Mouse (Mus musculus): ENCODE data around the gene Cptp. TPM values are rescaled to one million over a fixed set of nuclear protein-coding genes. Genes with fewer than 3 reads are reported as not detected.
A peak's percentile ranks its signal among the peaks of the same experiment; 100 is the strongest.

Gene Cptp
- polyA plus RNA-seq, 1 experiment from 2014 or later = 22.7 TPM

DNA sequence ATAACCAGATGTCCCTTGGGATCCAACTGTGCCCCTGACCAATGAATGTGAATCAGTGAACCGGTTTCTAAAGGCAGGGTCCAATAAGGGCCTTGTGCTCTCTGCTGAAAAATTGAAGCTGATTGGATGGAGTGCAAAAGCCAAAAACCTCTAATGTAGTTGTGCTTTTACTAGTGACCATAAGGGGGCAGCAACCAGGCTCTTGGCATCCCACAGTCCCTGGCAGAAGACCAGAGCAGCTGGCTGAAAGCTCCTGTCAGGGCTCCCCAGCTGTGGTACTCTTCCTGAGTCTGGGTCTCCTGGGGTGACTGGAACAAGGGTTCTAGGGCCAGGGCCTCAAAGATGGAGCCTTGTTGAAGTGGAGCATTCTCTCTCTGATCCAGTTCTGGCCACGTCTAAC lies 35.4 kb downstream of the Cptp start:
- H3K36me3 ChIP-seq (ENCODE audit: control insufficient read depth, insufficient read depth, low read length) = no peaks in the 10 kb centered on the region; the same call in 1 of the 2 replicates
- peak; percentile 48; the same call in 1 of the 2 replicates for ATAC-seq (ENCODE audit: low FRiP score)
- H3K27ac ChIP-seq (ENCODE audit: low read depth, low read length) = 0 out of 2 replicates have a peak overlapping the region, but pooled peaks have one; percentile 17
- H3K27me3 ChIP-seq (ENCODE audit: control insufficient read depth, insufficient read depth, low read length) = no peaks in the 10 kb centered on the region
- H3K9me3 ChIP-seq (ENCODE audit: control insufficient read depth, low read length) = no peaks in the 10 kb centered on the region
- peaks cover 4% of the 10 kb centered on the region; the same call in 1 of the 2 replicates for H3K4me1 ChIP-seq (replicated peaks; ENCODE audit: control insufficient read depth, insufficient read depth, low read length)
- H3K9ac ChIP-seq (ENCODE audit: low read depth, low read length) = no peak overlapping the region
- WGBS = 45% methylated on average over 2 of the region's 2 CpGs
- peak; percentile 79 for DNase-seq (ENCODE audit: low spot score)
- no peak overlapping the region for H3K4me3 ChIP-seq (ENCODE audit: low read depth, low read length)
- H3K4me2 ChIP-seq (replicated peaks; ENCODE audit: low read depth, low read length) = no peak overlapping the region

DNA sequence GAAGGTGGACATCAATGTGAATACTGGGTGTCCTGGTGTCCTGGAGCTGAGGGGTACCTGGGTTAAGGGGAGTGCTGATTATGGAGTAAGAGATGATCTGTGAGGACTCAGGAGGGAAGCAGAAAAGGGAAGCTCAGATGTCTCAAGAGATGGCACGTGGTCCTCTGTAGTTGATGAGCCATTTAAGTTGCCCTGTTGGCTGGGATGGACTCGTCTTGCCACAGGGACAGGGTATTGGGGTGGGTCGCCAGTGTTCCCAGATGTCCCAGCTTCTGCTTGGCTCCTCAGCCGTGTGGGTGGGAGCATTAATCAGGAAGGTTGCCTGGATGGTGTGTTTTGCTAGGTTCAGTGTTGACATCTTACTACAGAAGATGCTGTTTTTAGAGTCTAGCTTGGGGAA lies 36.0 kb downstream of the Cptp start:
- 87% methylated on average over 4 of the region's 4 CpGs for WGBS
- H3K4me3 ChIP-seq (ENCODE audit: low read depth, low read length) = no peak overlapping the region
- no peaks in the 10 kb centered on the region; the same call in 1 of the 2 replicates for H3K36me3 ChIP-seq (ENCODE audit: control insufficient read depth, insufficient read depth, low read length)
- no peak overlapping the region for H3K9ac ChIP-seq (ENCODE audit: low read depth, low read length)
- no peaks in the 10 kb centered on the region for H3K9me3 ChIP-seq (ENCODE audit: control insufficient read depth, low read length)
- H3K4me1 ChIP-seq (replicated peaks; ENCODE audit: control insufficient read depth, insufficient read depth, low read length) = peaks cover 4% of the 10 kb centered on the region; the same call in 1 of the 2 replicates
- H3K27ac ChIP-seq (ENCODE audit: low read depth, low read length) = no peak overlapping the region
- no peaks in the 10 kb centered on the region for H3K27me3 ChIP-seq (ENCODE audit: control insufficient read depth, insufficient read depth, low read length)
- DNase-seq (ENCODE audit: low spot score) (no peak), ATAC-seq (ENCODE audit: low FRiP score) (no peak)
- H3K4me2 ChIP-seq (replicated peaks; ENCODE audit: low read depth, low read length) = no peak overlapping the region

DNA sequence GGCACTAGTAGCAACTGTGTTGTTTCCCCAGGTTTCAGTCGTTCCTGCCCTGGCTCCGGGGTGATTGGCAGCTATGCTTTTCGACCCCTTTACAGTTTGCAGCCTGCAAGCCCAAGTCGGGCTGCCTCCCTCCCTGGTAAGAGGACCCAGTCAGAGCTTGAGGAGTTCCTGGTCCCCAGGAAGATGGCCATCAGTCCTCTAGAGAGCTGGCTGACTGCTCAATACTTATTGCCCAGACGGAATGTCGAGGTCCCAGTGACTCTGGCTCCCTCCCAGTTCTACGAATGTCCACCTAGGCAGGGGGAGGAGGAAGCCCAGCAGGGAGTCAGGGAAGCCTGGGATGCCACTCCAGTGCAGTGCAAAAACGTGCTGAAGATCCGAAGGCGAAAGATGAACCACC lies 36.9 kb downstream of the Cptp start:
- H3K27me3 ChIP-seq (ENCODE audit: control insufficient read depth, insufficient read depth, low read length) = no peaks in the 10 kb centered on the region
- 58% methylated on average over 10 of the region's 10 CpGs for WGBS
- no peaks in the 10 kb centered on the region for H3K9me3 ChIP-seq (ENCODE audit: control insufficient read depth, low read length)
- peaks cover 4% of the 10 kb centered on the region; the same call in 1 of the 2 replicates for H3K4me1 ChIP-seq (replicated peaks; ENCODE audit: control insufficient read depth, insufficient read depth, low read length)
- peak overlapping the region; percentile 90 for H3K9ac ChIP-seq (ENCODE audit: low read depth, low read length)
- no peak for DNase-seq (ENCODE audit: low spot score)
- H3K4me3 ChIP-seq (ENCODE audit: low read depth, low read length) = peak overlapping the region; percentile 90
- no peak for ATAC-seq (ENCODE audit: low FRiP score)
- H3K27ac ChIP-seq (ENCODE audit: low read depth, low read length) = no peak overlapping the region
- no peaks in the 10 kb centered on the region; the same call in 1 of the 2 replicates for H3K36me3 ChIP-seq (ENCODE audit: control insufficient read depth, insufficient read depth, low read length)
- peak overlapping the region; percentile 97 for H3K4me2 ChIP-seq (replicated peaks; ENCODE audit: low read depth, low read length)

DNA sequence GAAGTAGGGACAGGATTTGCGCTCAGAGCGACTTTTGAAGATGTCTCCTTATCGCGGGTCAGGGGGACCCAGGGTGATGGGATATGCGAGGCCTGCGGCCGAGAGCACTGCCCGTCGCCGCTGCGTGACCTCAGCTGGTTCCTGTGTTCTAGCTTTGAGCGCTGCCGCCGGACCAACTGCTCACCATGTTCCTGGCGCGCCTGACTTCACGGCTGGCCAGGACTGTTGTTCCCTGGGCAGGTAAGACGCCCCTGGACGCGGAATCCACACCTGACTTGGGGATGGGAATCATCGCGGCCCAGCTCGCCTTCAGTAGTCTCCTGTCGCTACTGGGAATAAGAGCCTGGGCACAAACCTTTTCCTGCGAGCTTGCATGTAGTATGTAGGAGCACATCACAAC lies 37.4 kb downstream of the Cptp start:
- peaks cover 4% of the 10 kb centered on the region; the same call in 1 of the 2 replicates for H3K4me1 ChIP-seq (replicated peaks; ENCODE audit: control insufficient read depth, insufficient read depth, low read length)
- H3K9ac ChIP-seq (ENCODE audit: low read depth, low read length) = peak overlapping the region; percentile 90
- DNase-seq (ENCODE audit: low spot score) (no peak), ATAC-seq (ENCODE audit: low FRiP score) (no peak; the same call in 1 of the 2 replicates)
- H3K4me2 ChIP-seq (replicated peaks; ENCODE audit: low read depth, low read length) = peak overlapping the region; percentile 97
- H3K4me3 ChIP-seq (ENCODE audit: low read depth, low read length) = peak overlapping the region; percentile 90
- H3K27ac ChIP-seq (ENCODE audit: low read depth, low read length) = peak overlapping the region; percentile 86
- H3K27me3 ChIP-seq (ENCODE audit: control insufficient read depth, insufficient read depth, low read length) = no peaks in the 10 kb centered on the region
- H3K9me3 ChIP-seq (ENCODE audit: control insufficient read depth, low read length) = no peaks in the 10 kb centered on the region
- WGBS = 1% methylated on average over 25 of the region's 25 CpGs
- H3K36me3 ChIP-seq (ENCODE audit: control insufficient read depth, insufficient read depth, low read length) = no peaks in the 10 kb centered on the region; the same call in 1 of the 2 replicates

DNA sequence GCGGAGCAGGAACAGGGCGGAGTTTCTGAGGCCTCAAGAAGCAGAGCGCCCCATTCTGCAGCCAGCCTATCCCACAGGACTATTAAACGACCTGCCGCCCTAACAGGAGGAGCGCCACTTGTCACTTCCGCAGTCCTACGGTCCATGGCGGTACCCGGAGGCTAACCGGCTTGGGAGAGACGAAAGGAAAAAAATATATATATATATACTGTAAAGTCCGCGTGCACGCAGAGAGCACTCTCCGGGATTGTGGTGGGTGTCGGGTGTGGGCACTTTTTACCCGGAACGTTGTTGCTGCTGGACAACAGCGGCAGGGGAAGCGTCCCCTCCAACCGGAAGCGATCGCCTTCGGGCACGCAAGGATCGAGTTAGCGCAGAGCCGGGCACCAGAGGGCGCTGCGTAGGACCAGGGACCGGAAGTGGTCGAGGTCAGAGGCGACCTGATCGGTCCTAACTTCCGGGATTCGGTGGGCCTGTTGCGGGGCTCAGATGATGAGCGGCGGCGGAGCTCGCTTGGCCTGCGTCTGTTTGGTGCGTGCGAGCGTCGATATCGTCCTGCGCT lies 38.0 kb downstream of the Cptp start, which contains the start of gene Aurkaip1:
Aurkaip1 (plus strand) TSS at position 68 of the 562 bp plus-strand sequence.
- DNase-seq (ENCODE audit: low spot score) (peak; percentile 99), ATAC-seq (ENCODE audit: low FRiP score) (peak; percentile 93)
- under 1% methylated on average over 49 of the region's 49 CpGs for WGBS
- peaks cover 4% of the 10 kb centered on the region; the same call in 1 of the 2 replicates for H3K4me1 ChIP-seq (replicated peaks; ENCODE audit: control insufficient read depth, insufficient read depth, low read length)
- no peaks in the 10 kb centered on the region for H3K9me3 ChIP-seq (ENCODE audit: control insufficient read depth, low read length)
- H3K27ac ChIP-seq (ENCODE audit: low read depth, low read length) = peak within 1 kb of the TSS; percentile 86
- H3K4me3 ChIP-seq (ENCODE audit: low read depth, low read length) = peak within 1 kb of the TSS; percentile 90
- H3K36me3 ChIP-seq (ENCODE audit: control insufficient read depth, insufficient read depth, low read length) = no peaks in the 10 kb centered on the region; the same call in 1 of the 2 replicates
- H3K4me2 ChIP-seq (replicated peaks; ENCODE audit: low read depth, low read length) = peak within 1 kb of the TSS; percentile 97
- no peaks in the 10 kb centered on the region for H3K27me3 ChIP-seq (ENCODE audit: control insufficient read depth, insufficient read depth, low read length)
- peak within 1 kb of the TSS; percentile 90 for H3K9ac ChIP-seq (ENCODE audit: low read depth, low read length)

DNA sequence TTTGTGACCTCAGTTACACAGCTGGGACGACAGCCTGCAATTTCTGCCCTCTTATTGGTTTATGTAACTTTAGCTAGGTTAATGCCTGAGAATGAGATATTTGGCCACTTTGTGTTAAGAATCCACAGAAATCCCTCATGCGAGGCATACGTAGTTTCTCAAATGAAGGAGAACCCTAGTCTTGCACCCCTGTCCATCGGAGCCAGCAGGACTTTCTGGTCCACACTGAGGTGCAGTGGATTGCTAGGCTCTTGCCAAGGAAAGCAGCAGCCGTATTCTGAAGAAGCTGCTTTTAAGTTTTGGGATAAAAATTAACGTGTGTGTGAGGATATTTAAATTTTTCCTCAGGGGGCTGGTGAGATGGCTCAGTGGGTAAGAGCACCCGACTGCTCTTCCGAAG lies 38.6 kb downstream of the Cptp start:
- no peak for ATAC-seq (ENCODE audit: low FRiP score)
- WGBS = 60% methylated on average over 8 of the region's 8 CpGs
- peaks cover 4% of the 10 kb centered on the region; the same call in 1 of the 2 replicates for H3K4me1 ChIP-seq (replicated peaks; ENCODE audit: control insufficient read depth, insufficient read depth, low read length)
- peak overlapping the region; percentile 97; the same call in 1 of the 2 replicates for H3K4me2 ChIP-seq (replicated peaks; ENCODE audit: low read depth, low read length)
- peak overlapping the region; percentile 60; the same call in 1 of the 2 replicates for H3K27ac ChIP-seq (ENCODE audit: low read depth, low read length)
- H3K36me3 ChIP-seq (ENCODE audit: control insufficient read depth, insufficient read depth, low read length) = no peaks in the 10 kb centered on the region; the same call in 1 of the 2 replicates
- no peak overlapping the region for H3K9ac ChIP-seq (ENCODE audit: low read depth, low read length)
- peak overlapping the region; percentile 90; the same call in 1 of the 2 replicates for H3K4me3 ChIP-seq (ENCODE audit: low read depth, low read length)
- no peaks in the 10 kb centered on the region for H3K27me3 ChIP-seq (ENCODE audit: control insufficient read depth, insufficient read depth, low read length)
- no peak for DNase-seq (ENCODE audit: low spot score)
- no peaks in the 10 kb centered on the region for H3K9me3 ChIP-seq (ENCODE audit: control insufficient read depth, low read length)

DNA sequence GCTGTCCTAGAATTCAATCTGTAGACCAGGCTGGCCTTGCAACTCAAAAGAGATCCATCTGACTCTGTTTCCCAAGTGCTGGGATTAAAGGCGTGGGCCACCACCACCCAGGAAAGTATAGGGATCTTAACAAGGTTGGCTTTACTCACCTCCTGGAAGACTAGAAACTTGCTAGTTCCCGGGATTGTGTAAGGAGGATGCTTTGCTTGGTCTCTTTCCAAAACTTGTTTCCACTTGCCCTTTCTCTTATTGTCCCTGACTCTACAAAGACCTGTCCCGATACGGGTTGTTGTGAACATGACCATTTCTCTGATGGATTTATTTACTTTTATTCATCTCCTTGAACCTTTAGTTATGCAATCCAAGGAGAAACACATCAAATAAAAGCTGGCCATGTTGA lies 39.4 kb downstream of the Cptp start:
- DNase-seq (ENCODE audit: low spot score) (no peak), ATAC-seq (ENCODE audit: low FRiP score) (no peak)
- Histone ChIP-seq H3K4me3 (ENCODE audit: low read depth, low read length) (no peak overlapping the region), H3K27ac (ENCODE audit: low read depth, low read length) (no peak overlapping the region), H3K36me3 (ENCODE audit: control insufficient read depth, insufficient read depth, low read length) (no peaks in the 10 kb centered on the region; the same call in 1 of the 2 replicates), H3K9ac (ENCODE audit: low read depth, low read length) (no peak overlapping the region), H3K9me3 (ENCODE audit: control insufficient read depth, low read length) (no peaks in the 10 kb centered on the region), H3K27me3 (ENCODE audit: control insufficient read depth, insufficient read depth, low read length) (no peaks in the 10 kb centered on the region), H3K4me1 (replicated peaks; ENCODE audit: control insufficient read depth, insufficient read depth, low read length) (peaks cover 4% of the 10 kb centered on the region; the same call in 1 of the 2 replicates), H3K4me2 (replicated peaks; ENCODE audit: low read depth, low read length) (no peak overlapping the region)
- WGBS = 92% methylated on average over 4 of the region's 4 CpGs

DNA sequence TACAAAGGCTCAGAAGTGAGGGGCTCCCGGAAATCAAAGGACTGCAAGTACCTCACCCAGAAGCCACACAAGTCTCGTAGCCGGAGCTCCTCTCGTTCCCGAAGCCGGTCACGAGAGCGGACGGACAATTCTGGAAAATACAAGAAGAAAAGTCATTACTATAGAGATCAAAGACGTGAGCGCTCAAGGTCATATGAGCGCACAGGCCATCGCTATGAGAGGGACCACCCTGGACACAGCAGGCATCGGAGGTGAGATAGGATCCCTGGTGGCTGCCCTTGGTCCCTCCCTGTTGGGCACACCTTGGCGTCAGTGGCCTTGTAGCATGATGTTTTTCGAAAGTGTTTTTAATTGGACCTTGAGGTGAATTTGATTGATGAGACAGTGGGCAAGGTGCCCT lies 45.8 kb downstream of the Cptp start:
- Histone ChIP-seq H3K4me2 (replicated peaks; ENCODE audit: low read depth, low read length) (no peak overlapping the region), H3K27me3 (ENCODE audit: control insufficient read depth, insufficient read depth, low read length) (no peaks in the 10 kb centered on the region), H3K27ac (ENCODE audit: low read depth, low read length) (no peak overlapping the region; the same call in 1 of the 2 replicates), H3K9ac (ENCODE audit: low read depth, low read length) (no peak overlapping the region), H3K4me3 (ENCODE audit: low read depth, low read length) (no peak overlapping the region), H3K4me1 (replicated peaks; ENCODE audit: control insufficient read depth, insufficient read depth, low read length) (no peaks in the 10 kb centered on the region), H3K36me3 (ENCODE audit: control insufficient read depth, insufficient read depth, low read length) (peaks cover 26% of the 10 kb centered on the region), H3K9me3 (ENCODE audit: control insufficient read depth, low read length) (no peaks in the 10 kb centered on the region)
- no peak for DNase-seq (ENCODE audit: low spot score)
- 95% methylated on average over 16 of the region's 16 CpGs for WGBS
- no peak for ATAC-seq (ENCODE audit: low FRiP score)

DNA sequence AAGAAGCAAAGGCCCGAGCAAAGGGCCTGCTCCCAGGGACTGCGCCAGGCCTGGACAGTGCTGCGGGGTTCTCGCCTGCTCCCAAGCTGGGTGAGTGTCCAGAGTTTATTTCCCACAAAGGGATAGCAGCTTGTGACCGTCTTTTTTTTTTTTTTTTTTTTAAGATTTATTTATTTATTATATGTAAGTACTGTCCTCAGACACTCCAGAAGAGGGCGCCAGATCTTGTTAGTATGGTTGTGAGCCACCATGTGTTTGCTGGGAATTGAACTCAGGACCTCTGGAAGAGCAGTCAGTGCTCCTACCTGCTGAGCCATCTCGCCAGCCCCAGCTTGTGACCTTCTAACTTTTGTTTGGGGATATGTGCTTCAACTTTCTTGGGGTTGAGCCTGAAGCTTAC lies 48.2 kb downstream of the Cptp start:
- H3K9ac ChIP-seq (ENCODE audit: low read depth, low read length) = no peak overlapping the region
- H3K4me1 ChIP-seq (replicated peaks; ENCODE audit: control insufficient read depth, insufficient read depth, low read length) = no peaks in the 10 kb centered on the region
- H3K27ac ChIP-seq (ENCODE audit: low read depth, low read length) = no peak overlapping the region
- peak; percentile 48 for DNase-seq (ENCODE audit: low spot score)
- no peak overlapping the region for H3K4me3 ChIP-seq (ENCODE audit: low read depth, low read length)
- H3K27me3 ChIP-seq (ENCODE audit: control insufficient read depth, insufficient read depth, low read length) = no peaks in the 10 kb centered on the region
- no peaks in the 10 kb centered on the region for H3K9me3 ChIP-seq (ENCODE audit: control insufficient read depth, low read length)
- ATAC-seq (ENCODE audit: low FRiP score) = no peak
- 91% methylated on average over 7 of the region's 7 CpGs for WGBS
- H3K36me3 ChIP-seq (ENCODE audit: control insufficient read depth, insufficient read depth, low read length) = peaks cover 35% of the 10 kb centered on the region
- no peak overlapping the region for H3K4me2 ChIP-seq (replicated peaks; ENCODE audit: low read depth, low read length)
